Mouse (Mus musculus): ENCODE data around the gene Pcbp4.

GRCm38 (mm10) chr9:106413606-106414005, 39.5 kb upstream of the Pcbp4 start:
- no peak for TF ChIP-seq CTCF (IDR thresholded peaks at IDR 0.05; ENCODE audit: extremely low read depth, insufficient read length, insufficient replicate concordance, low read depth, low read length)
- TF ChIP-seq POLR2A (IDR thresholded peaks at IDR 0.05; ENCODE audit: low read depth, low read length) = no peak
